Mouse (Mus musculus) C2C12 (cell line): ENCODE measurements around the gene Pros1. TPM values are rescaled to one million over a fixed set of nuclear protein-coding genes. Genes with fewer than 3 reads are reported as not detected.
A peak's percentile ranks its signal among the peaks of the same experiment; 100 is the strongest.

Experiments
- H3K27me3 ChIP-seq: one replicate; pipeline ENCODE4 v1.6.1; 2011; ENCODE audit not compliant: control insufficient read depth, insufficient read depth, insufficient read length
- H3K36me3 ChIP-seq: one replicate; pipeline ENCODE4 v1.6.1; 2011; ENCODE audit not compliant: control insufficient read depth, insufficient read depth
- H3K4me3 ChIP-seq: one replicate; pipeline ENCODE4 v1.5.1; 2011; ENCODE audit warnings: mild to moderate bottlenecking, control low read depth; ENCODE audit not compliant: poor library complexity, insufficient read depth, severe bottlenecking
- H3K79me2 ChIP-seq: one replicate; pipeline ENCODE4 v1.6.1; 2011; ENCODE audit not compliant: control insufficient read depth, insufficient read depth
- H3K79me3 ChIP-seq: one replicate; pipeline ENCODE4 v1.6.1; 2011; ENCODE audit warnings: low read depth, control low read depth
- H3ac ChIP-seq: one replicate; pipeline ENCODE3; 2011; ENCODE audit warnings: low read depth; ENCODE audit not compliant: control insufficient read depth, insufficient read length
- CEBPB ChIP-seq: IDR thresholded peaks from one replicate; pipeline ENCODE4 v1.6.1; 2011; ENCODE audit warnings: low read depth, mild to moderate bottlenecking, control low read depth, moderate library complexity
- CTCF ChIP-seq: IDR thresholded peaks from one replicate; pipeline ENCODE4 v1.5.1; 2011; ENCODE audit not compliant: control insufficient read depth, insufficient read depth, insufficient read length
- FOSL1 ChIP-seq: IDR thresholded peaks from one replicate; pipeline ENCODE4 v1.8.0; 2011; ENCODE audit warnings: mild to moderate bottlenecking, low read length; ENCODE audit not compliant: poor library complexity, insufficient read depth, severe bottlenecking
- MAX ChIP-seq: IDR thresholded peaks from one replicate; pipeline ENCODE4 v1.6.1; 2011; ENCODE audit warnings: mild to moderate bottlenecking, control low read depth
- MYOD1 ChIP-seq: IDR thresholded peaks from one replicate; pipeline ENCODE4 v1.6.1; 2011; ENCODE audit warnings: low read depth; ENCODE audit not compliant: control insufficient read depth, insufficient read length
- MYOG ChIP-seq: IDR thresholded peaks from one replicate; pipeline ENCODE4 v1.6.1; 2011; ENCODE audit not compliant: control insufficient read depth, insufficient read length; ENCODE audit errors: extremely low read depth
- USF1 ChIP-seq: IDR thresholded peaks from one replicate; pipeline ENCODE4 v1.6.1; 2011; ENCODE audit warnings: low read depth, mild to moderate bottlenecking, control low read depth, moderate library complexity
- long read RNA-seq, 2 experiments: library from polyadenylated mRNA; unstranded; transcript quantifications; one replicate each; pipeline ENCODE4 v2.0.0; 2019 to 2020
- polyA plus RNA-seq: library from polyadenylated mRNA; unstranded; fragments of >200 nt; fragmentation: generic; extraction: Trizol; gene quantifications from one replicate; pipeline ENCODE4 v1.2.1, GENCODE M21; 2012; ENCODE audit warnings: missing spikeins

Pros1 gene
- polyA plus RNA-seq: 6.6 TPM
- long read RNA-seq, experiment 1, transcript Pros1-201 (15 exons, 3,303 nt): major isoform, 14 of 18 reads
- long read RNA-seq, experiment 1, partial matches to known transcripts: 2 of 18 reads
- long read RNA-seq, experiment 1, other reads (novel, unspliced or antisense): 2 of 18 reads
- long read RNA-seq, experiment 2, transcript Pros1-201 (15 exons, 3,303 nt): major isoform, 173 of 183 reads
- long read RNA-seq, experiment 2, partial matches to known transcripts: 4 of 183 reads
- long read RNA-seq, experiment 2, other reads (novel, unspliced or antisense): 6 of 183 reads

DNA sequence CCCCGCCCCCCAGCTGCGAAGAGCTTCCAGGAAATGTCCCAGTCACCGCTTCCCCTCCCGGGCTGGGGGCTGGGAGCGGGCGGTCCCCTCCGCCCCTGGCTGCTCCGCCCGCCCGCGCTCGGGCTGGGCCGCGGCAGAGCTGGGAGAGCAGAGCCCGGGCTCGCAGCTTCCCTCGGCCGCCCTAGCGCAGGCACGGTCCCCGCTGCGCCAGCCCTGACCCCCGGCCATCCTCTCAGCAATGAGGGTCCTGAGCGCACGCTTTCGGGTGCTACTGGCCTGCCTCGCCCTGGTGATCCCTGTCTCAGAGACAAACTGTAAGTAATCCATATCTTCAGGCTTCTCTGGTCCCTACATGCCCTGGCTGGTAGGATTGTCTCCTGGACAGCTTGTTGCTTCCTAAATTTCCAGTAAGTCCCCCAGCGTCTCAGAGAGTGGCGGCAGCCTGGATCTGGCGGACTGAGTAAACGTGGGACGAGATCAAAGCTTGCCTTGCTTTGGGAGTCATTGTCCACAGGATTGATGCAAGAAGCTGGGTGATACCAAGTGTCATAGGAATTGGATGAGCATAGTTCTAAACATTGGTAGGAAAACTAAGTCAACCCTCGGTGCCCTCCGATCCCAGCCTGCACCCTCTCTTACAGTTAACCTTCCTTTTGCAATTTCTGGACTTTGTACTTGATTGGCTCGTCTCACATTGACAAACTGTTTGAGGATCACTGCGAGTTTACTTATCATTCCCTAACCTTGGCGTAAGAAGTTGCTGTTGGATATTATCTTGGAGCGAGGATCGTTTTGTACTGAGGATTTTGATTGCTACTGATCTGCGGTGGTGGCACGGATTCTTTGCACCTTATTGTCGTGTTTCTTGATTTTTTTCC is at the start of gene Pros1:
Gene Pros1, plus strand, starts transcription at position 117 of the 878 bp plus-strand sequence.
- no peak for TF ChIP-seq CEBPB
- no peak for TF ChIP-seq CTCF
- TF ChIP-seq MYOG: no peak
- no peak for TF ChIP-seq MAX
- TF ChIP-seq FOSL1: no peak
- TF ChIP-seq MYOD1: no peak
- no peak for TF ChIP-seq USF1
- H3K79me2 ChIP-seq: no peaks in the 10 kb centered on the region

DNA sequence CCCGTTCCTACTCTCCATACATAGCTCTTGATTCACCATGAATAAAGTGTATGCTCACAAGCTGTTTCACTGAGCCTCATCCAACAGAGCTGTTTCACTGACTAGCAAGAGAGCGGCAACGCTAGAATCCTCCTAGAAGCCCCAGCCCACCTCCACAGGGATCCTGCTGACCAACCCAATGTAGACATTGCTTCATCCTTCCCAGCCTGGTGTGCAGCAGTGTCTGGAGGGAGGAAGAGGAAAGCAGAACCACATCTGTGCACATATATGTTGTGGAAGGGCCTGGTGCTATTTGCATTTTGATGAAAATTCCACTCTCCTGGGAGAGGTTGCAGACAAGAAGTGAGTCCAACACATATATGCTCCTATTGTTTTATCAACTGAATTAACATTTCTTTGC is 49.5 kb upstream of the Pros1 start:
- Histone ChIP-seq H3K79me2 (no peaks in the 10 kb centered on the region), H3K79me3 (no peaks in the 10 kb centered on the region), H3K27me3 (no peaks in the 10 kb centered on the region), H3ac (no peak overlapping the region), H3K36me3 (peaks cover 4% of the 10 kb centered on the region), H3K4me3 (no peak overlapping the region)
- TF ChIP-seq CTCF (no peak), FOSL1 (no peak), CEBPB (no peak), MYOG (no peak), MAX (no peak), USF1 (no peak), MYOD1 (no peak)

More for the DNA sequence above, at the start of gene Pros1:
- H3K4me3 ChIP-seq: peak within 1 kb of the TSS; percentile 41
- H3K79me3 ChIP-seq: no peaks in the 10 kb centered on the region
- no peaks in the 10 kb centered on the region for H3K27me3 ChIP-seq
- no peaks in the 10 kb centered on the region for H3K36me3 ChIP-seq
- peak within 1 kb of the TSS; percentile 74 for H3ac ChIP-seq

DNA sequence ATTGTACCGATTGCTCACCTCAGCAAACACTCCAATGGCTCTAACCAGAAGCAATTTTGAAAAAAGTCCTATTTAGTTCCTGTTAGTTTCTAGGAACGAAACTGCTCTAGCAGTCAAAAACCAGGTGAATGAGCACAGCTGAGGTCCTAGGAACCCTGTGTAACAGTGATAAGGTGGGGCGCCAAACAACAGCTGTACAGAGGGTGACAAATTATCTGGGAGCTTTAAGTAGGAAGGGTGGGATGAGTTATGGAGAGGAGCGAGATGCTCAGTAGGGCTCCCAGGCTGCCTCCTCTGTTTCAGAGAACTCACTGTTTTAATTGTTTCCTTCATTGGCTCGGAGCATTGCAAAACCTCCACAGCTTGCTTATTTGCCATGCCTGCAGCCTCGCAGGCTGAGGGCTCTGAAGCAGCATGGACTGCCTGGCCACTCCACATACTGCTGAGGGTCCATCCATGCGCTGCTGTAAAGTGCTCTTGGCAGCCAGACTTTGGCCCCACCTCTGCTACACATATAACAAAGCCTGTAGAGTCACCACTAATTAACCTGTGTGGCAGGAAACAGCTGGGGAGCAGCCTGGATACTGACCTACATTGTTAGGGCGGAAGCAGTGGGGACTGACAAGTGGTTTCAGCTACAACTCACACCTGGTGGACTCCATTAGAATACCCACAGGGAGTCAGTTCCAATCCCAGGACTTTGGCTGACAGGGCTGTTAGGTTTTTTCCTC is 46.7 kb upstream of the Pros1 start:
- no peaks in the 10 kb centered on the region for H3K36me3 ChIP-seq
- H3K79me2 ChIP-seq: no peaks in the 10 kb centered on the region
- no peaks in the 10 kb centered on the region for H3K27me3 ChIP-seq
- no peaks in the 10 kb centered on the region for H3K79me3 ChIP-seq
- no peak overlapping the region for H3ac ChIP-seq
- TF ChIP-seq MAX: no peak
- TF ChIP-seq MYOG: no peak
- no peak for TF ChIP-seq CEBPB
- TF ChIP-seq USF1: no peak
- TF ChIP-seq MYOD1: no peak
- no peak for TF ChIP-seq CTCF
- no peak for TF ChIP-seq FOSL1
- H3K4me3 ChIP-seq: no peak overlapping the region

GRCm38 (mm10) chr16:62810855-62811254 is 43.3 kb upstream of the Pros1 start:
- Histone ChIP-seq H3K27me3 (no peaks in the 10 kb centered on the region), H3K79me3 (no peaks in the 10 kb centered on the region), H3K79me2 (no peaks in the 10 kb centered on the region), H3ac (no peak overlapping the region), H3K4me3 (no peak overlapping the region), H3K36me3 (no peaks in the 10 kb centered on the region)
- TF ChIP-seq CEBPB: no peak
- TF ChIP-seq CTCF: no peak
- no peak for TF ChIP-seq MYOG
- TF ChIP-seq MYOD1: no peak

- H3K4me3 ChIP-seq: no peak overlapping the region
- H3K27me3 ChIP-seq: no peaks in the 10 kb centered on the region
- no peaks in the 10 kb centered on the region for H3K79me3 ChIP-seq
- no peaks in the 10 kb centered on the region for H3K79me2 ChIP-seq
- no peaks in the 10 kb centered on the region for H3K36me3 ChIP-seq
- TF ChIP-seq MYOD1 (no peak), CTCF (no peak), USF1 (no peak), MYOG (no peak), FOSL1 (no peak), MAX (no peak), CEBPB (no peak)
- H3ac ChIP-seq: no peak overlapping the region
Observed at GRCm38 (mm10) chr16:62813790-62814189, 40.3 kb upstream of the Pros1 start.
